Mouse (Mus musculus) E14TG2a.4 (cell line): ENCODE results near the gene Ces1b.

ENCODE experiments used
- CTCF ChIP-seq: conservative IDR thresholded peaks from 2 replicates; pipeline ENCODE4 v1.5.1; 2014; ENCODE audit warnings: low read length
- POU5F1 ChIP-seq: IDR thresholded peaks from 2 replicates; pipeline ENCODE4 v1.6.1; 2014; ENCODE audit warnings: low read length, borderline replicate concordance

GRCm38 (mm10) chr8:93095376-93095775 is 15.6 kb upstream of the Ces1b start:
- TF ChIP-seq CTCF (peak; percentile 26; the same call in 1 of the 2 replicates), POU5F1 (no peak)
